Mouse (Mus musculus) stomach, postnatal 0 days (tissue): ENCODE measurements at regions not wholly inside any gene's neighbourhood (a gene's known extent, or its start where the extent isn't known, plus 50 kb on each side); places are given as distances from the start of the nearest gene placed in this dataset.

Experiments used
- ATAC-seq: fragments of 200-750 bp; cut with Nextera tagmentation; 2 replicates; pipeline ENCODE4 v1.8.0; 2017; ENCODE audit not compliant: low FRiP score, low TSS enrichment
- DNase-seq: peaks from one replicate; pipeline ENCODE4 v3.0.0-alpha.2; 2016; ENCODE audit warnings: low spot score
- H3K27ac ChIP-seq: fragments of 300-500 bp; sonication (generic); replicated peaks from 2 replicates; pipeline ENCODE4 v1.5.1; 2014; ENCODE audit warnings: mild to moderate bottlenecking, control low read depth
- H3K27me3 ChIP-seq: fragments of 300-500 bp; sonication (generic); 2 replicates; pipeline ENCODE4 v1.6.1; 2014; ENCODE audit warnings: low read length; ENCODE audit not compliant: control insufficient read depth, insufficient read depth
- H3K36me3 ChIP-seq: fragments of 300-500 bp; sonication (generic); 2 replicates; pipeline ENCODE4 v1.6.1; 2014; ENCODE audit warnings: low read length, mixed read lengths; ENCODE audit not compliant: control insufficient read depth, insufficient read depth
- H3K4me1 ChIP-seq: fragments of 300-500 bp; sonication (generic); replicated peaks from 2 replicates; pipeline ENCODE4 v1.6.1; 2014; ENCODE audit warnings: antibody characterized with exemption; ENCODE audit not compliant: control insufficient read depth, insufficient read depth
- H3K4me2 ChIP-seq: fragments of 300-500 bp; sonication (generic); replicated peaks from 2 replicates; pipeline ENCODE4 v1.6.1; 2014; ENCODE audit warnings: low read depth, mild to moderate bottlenecking, control low read depth, moderate library complexity
- H3K4me3 ChIP-seq: fragments of 300-500 bp; sonication (generic); 2 replicates; pipeline ENCODE4 v1.5.1; 2014; ENCODE audit warnings: low read depth, low read length, control low read depth
- H3K9ac ChIP-seq: fragments of 300-500 bp; sonication (generic); 2 replicates; pipeline ENCODE4 v1.6.1; 2014; ENCODE audit warnings: mild to moderate bottlenecking, low read length, control low read depth, mixed read lengths
- H3K9me3 ChIP-seq: fragments of 300-500 bp; sonication (generic); 2 replicates; pipeline ENCODE4 v1.6.1; 2016; ENCODE audit warnings: low read length; ENCODE audit not compliant: control insufficient read depth
- CTCF ChIP-seq: IDR thresholded peaks from 2 replicates; pipeline ENCODE4 v1.5.1; 2016; ENCODE audit warnings: antibody characterized with exemption, low read depth, mild to moderate bottlenecking, moderate library complexity
- EP300 ChIP-seq: optimal IDR thresholded peaks from 2 replicates; pipeline ENCODE3; 2016; ENCODE audit warnings: antibody characterized with exemption
- WGBS: fragments of 180-500 bp; shearing (Covaris S2); extraction: QIAGEN DNeasy Blood & Tissue Kit; methylation state at CpG from one replicate; pipeline ENCODE4 v1.1.7; 2014; 5-methylcytosine and 5-hydroxymethylcytosine counted together

- no peaks in the 10 kb centered on the region for H3K4me1 ChIP-seq
- no peak overlapping the region for H3K4me2 ChIP-seq
- H3K27ac ChIP-seq, result no peak overlapping the region
- no peaks in the 10 kb centered on the region for H3K36me3 ChIP-seq
- TF ChIP-seq EP300 (no peak), CTCF (no peak)
- 40% methylated on average over 14 of the region's 14 CpGs for WGBS
- H3K9me3 ChIP-seq, result no peaks in the 10 kb centered on the region
- H3K27me3 ChIP-seq, result no peaks in the 10 kb centered on the region
- DNase-seq (no peak), ATAC-seq (no peak)
- H3K4me3 ChIP-seq, result no peak overlapping the region
- no peak overlapping the region for H3K9ac ChIP-seq
Measured at GRCm38 (mm10) chr4:127413997-127414964, 56.3 kb upstream of the Gjb5 start.
